1 mouse cellular context compared by ENCODE assay signal in genomic region chr1:75239591-75239990, GRCm38 (mm10).
TF ChIP-seq lines count a peak whose summit lies in the region.

No protein-coding gene starts in this region.

TF ChIP-seq in myocyte, 11 proteins besides CTCF, POLR2A, EP300 and RAD21:
- TF ChIP-seq USF1 (IDR thresholded peaks at IDR 0.05; ENCODE audit: low read depth) (peak; percentile 43), MYOG (IDR thresholded peaks at IDR 0.05; ENCODE audit: control insufficient read depth in 1 of 3, insufficient read depth in 1 of 3, insufficient read length in 2 of 3, low read depth in 2 of 3) (no peak)
TF ChIP-seq in myocyte: peak in this region for 1.
